In genomic region chr6:35651401-35651800, GRCm38 (mm10) we compare ENCODE assay signal across 19 mouse cellular contexts.
DNase-seq lines count a peak whose midpoint lies in the region; ATAC-seq and TF ChIP-seq lines count a peak whose summit lies in the region.
"Had no signal": no experiment of that assay in that cellular context is flagged by ENCODE, and none has a peak within 500 bp of the region (broad histone marks: within the 10 kb centered on the region; RNA-seq: fewer than 3 reads in every experiment).

No protein-coding gene starts in this region.

- no peak for TF ChIP-seq EP300 in stomach, postnatal 0 days (optimal IDR thresholded peaks at IDR 0.05)

- no peak for DNase-seq in liver, embryonic 13.5 days
- no peak for DNase-seq in liver
- DNase-seq in lung, embryonic 14.5 days: peak; percentile 27
- DNase-seq in lung, postnatal 14 days: peak; percentile 14
- DNase-seq in stomach, postnatal 0 days (ENCODE audit: low spot score): peak; percentile 13
- DNase-seq in layer of hippocampus, adult 8-10 months (ENCODE audit: low spot score in 2 of 2): no peak
- DNase-seq in left cerebral cortex, adult 11 months (ENCODE audit: low spot score): no peak
- DNase-seq: adrenal gland, postnatal 14 days; cerebellum, adult 11-12 months; cerebellum, adult 9-11 months; gastrocnemius, postnatal 14 days; heart, adult 2 months had no signal

- H3K4me1 ChIP-seq in liver, embryonic 13.5 days (replicated peaks): no peaks in the 10 kb centered on the region
- H3K4me1 ChIP-seq in lung, embryonic 14.5 days (ENCODE audit: insufficient read depth): no peaks in the 10 kb centered on the region
- H3K4me1 ChIP-seq in stomach, postnatal 0 days (replicated peaks; ENCODE audit: control insufficient read depth, insufficient read depth): no peaks in the 10 kb centered on the region
- H3K4me1 ChIP-seq: forebrain, embryonic 12.5 days; hindbrain, embryonic 15.5 days had no signal

- H3K9me3 ChIP-seq in liver, embryonic 13.5 days (replicated peaks): no peaks in the 10 kb centered on the region
- H3K9me3 ChIP-seq in lung, embryonic 14.5 days (ENCODE audit: low read depth, low read length): no peaks in the 10 kb centered on the region
- H3K9me3 ChIP-seq in stomach, postnatal 0 days (ENCODE audit: control insufficient read depth, low read length): no peaks in the 10 kb centered on the region
- H3K9me3 ChIP-seq: forebrain, embryonic 12.5 days; hindbrain, embryonic 15.5 days had no signal

- WGBS in liver, embryonic 13.5 days (ENCODE audit: insufficient replicate concordance): 39% methylated on average over 4 of the region's 4 CpGs
- 54% methylated on average over 4 of the region's 4 CpGs for WGBS in lung, embryonic 14.5 days
- 59% methylated on average over 4 of the region's 4 CpGs for WGBS in stomach, postnatal 0 days

- no peak overlapping the region for H3K4me2 ChIP-seq in liver, embryonic 13.5 days
- H3K4me2 ChIP-seq in lung, embryonic 14.5 days: no peak overlapping the region
- no peak overlapping the region for H3K4me2 ChIP-seq in stomach, postnatal 0 days (replicated peaks; ENCODE audit: low read depth)
- H3K4me2 ChIP-seq: forebrain, embryonic 12.5 days; heart, embryonic 11.5 days; hindbrain, embryonic 15.5 days had no signal

- no peak overlapping the region for H3K27ac ChIP-seq in liver, embryonic 13.5 days
- H3K27ac ChIP-seq in lung, embryonic 14.5 days (ENCODE audit: low read depth): no peak overlapping the region
- no peak overlapping the region for H3K27ac ChIP-seq in stomach, postnatal 0 days (replicated peaks)
- H3K27ac ChIP-seq: forebrain, embryonic 12.5 days; heart, adult 2 months; hindbrain, embryonic 15.5 days had no signal

- H3K9ac ChIP-seq in liver, embryonic 13.5 days: no peak overlapping the region
- no peak overlapping the region for H3K9ac ChIP-seq in lung, embryonic 14.5 days
- H3K9ac ChIP-seq in stomach, postnatal 0 days (ENCODE audit: low read length): no peak overlapping the region
- H3K9ac ChIP-seq: forebrain, embryonic 12.5 days; hindbrain, embryonic 15.5 days had no signal

- H3K27me3 ChIP-seq in liver, embryonic 13.5 days: no peaks in the 10 kb centered on the region
- no peaks in the 10 kb centered on the region for H3K27me3 ChIP-seq in lung, embryonic 14.5 days (ENCODE audit: insufficient read depth, low read length)
- H3K27me3 ChIP-seq in stomach, postnatal 0 days (ENCODE audit: control insufficient read depth, insufficient read depth, low read length): no peaks in the 10 kb centered on the region
- H3K27me3 ChIP-seq: CH12.LX; forebrain, embryonic 12.5 days; hindbrain, embryonic 15.5 days had no signal

- TF ChIP-seq CTCF in lung, embryonic 14.5 days (IDR thresholded peaks at IDR 0.05; ENCODE audit: low read depth): no peak
- no peak for TF ChIP-seq CTCF in stomach, postnatal 0 days (IDR thresholded peaks at IDR 0.05; ENCODE audit: low read depth)

- peak; percentile 70 for ATAC-seq in liver, embryonic 13.5 days (ENCODE audit: low read depth)
- no peak for ATAC-seq in lung, embryonic 14.5 days (ENCODE audit: insufficient read depth)
- ATAC-seq in stomach, postnatal 0 days (ENCODE audit: low FRiP score, low TSS enrichment): no peak
- ATAC-seq: activated CD4-positive, CD25-positive, alpha-beta regulatory T cell, adult 4 months; forebrain, embryonic 16.5 days; Patski had no signal

- no peaks in the 10 kb centered on the region for H3K36me3 ChIP-seq in liver, embryonic 13.5 days
- H3K36me3 ChIP-seq in lung, embryonic 14.5 days (ENCODE audit: insufficient read depth): no peaks in the 10 kb centered on the region
- H3K36me3 ChIP-seq in stomach, postnatal 0 days (ENCODE audit: control insufficient read depth, insufficient read depth, low read length): no peaks in the 10 kb centered on the region
- H3K36me3 ChIP-seq: forebrain, embryonic 12.5 days; hindbrain, embryonic 15.5 days had no signal

- no peak overlapping the region for H3K4me3 ChIP-seq in liver, embryonic 13.5 days (replicated peaks)
- no peak overlapping the region for H3K4me3 ChIP-seq in lung, embryonic 14.5 days (ENCODE audit: low read depth, low read length)
- H3K4me3 ChIP-seq in stomach, postnatal 0 days (ENCODE audit: low read depth, low read length): no peak overlapping the region
- H3K4me3 ChIP-seq: forebrain, embryonic 12.5 days; heart, adult 2 months; hindbrain, embryonic 15.5 days had no signal

Comparison
In these comparisons a context has a peak if more than half of its experiments do, and no peak if none do; other contexts are left out.
1. DNase-seq: peak in lung, embryonic 14.5 days (single experiment), lung, postnatal 14 days (single experiment) and stomach, postnatal 0 days (single experiment); none in liver, embryonic 13.5 days (single experiment), liver (single experiment), layer of hippocampus, adult 8-10 months (0 of 2) and left cerebral cortex, adult 11 months (single experiment).